Mouse (Mus musculus): ENCODE results near the gene Cryzl2.

DNA sequence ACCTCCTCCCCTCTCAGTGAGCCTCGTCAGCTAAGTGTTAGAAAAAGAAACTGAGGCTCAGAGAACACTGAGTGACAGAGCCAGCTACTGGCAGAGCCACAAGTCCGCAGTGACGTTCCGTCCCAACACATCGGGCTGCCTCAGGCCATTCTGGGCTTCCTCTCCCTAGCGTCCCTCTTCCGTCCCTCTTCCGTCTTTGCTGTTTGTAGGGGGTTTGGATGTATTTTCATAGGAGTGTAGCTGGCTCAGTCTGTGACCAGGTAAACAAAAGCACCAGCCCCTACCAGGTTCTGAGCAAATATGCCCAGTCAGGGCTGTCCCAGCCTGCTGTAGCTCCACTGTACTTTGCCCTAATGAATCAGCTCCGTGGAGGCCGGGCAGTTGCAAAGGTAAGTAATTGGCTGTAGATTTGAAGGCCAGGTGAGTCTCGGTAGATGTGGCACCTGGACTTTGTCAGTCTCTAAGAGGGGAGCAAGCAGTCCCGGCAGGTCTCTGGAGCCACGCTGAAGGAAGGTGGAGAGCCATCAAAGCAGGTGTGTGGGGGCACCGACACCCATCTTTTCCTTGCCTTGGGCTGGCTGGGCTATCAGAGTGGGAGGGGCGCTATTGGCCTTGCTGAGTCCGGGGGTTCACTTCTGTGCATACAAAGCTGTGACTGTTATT lies 67.4 kb downstream of the Cryzl2 start:
- TF ChIP-seq HCFC1 (IDR thresholded peaks at IDR 0.05; ENCODE audit: borderline replicate concordance, insufficient read depth, low read length) (no peak), CHD2 (IDR thresholded peaks at IDR 0.05; ENCODE audit: low read depth, low read length) (no peak)

Measured in ES-E14 (cell line).